Mouse (Mus musculus): Measurements from ENCODE around the gene Gm6408. TPM values are rescaled to one million over a fixed set of nuclear protein-coding genes. Genes with fewer than 3 reads are reported as not detected.

The Gm6408 gene
- polyA plus RNA-seq, 1 experiment from 2014 or later: not detected

Other genes with a start within 250 kb of the Gm6408 start
- gene Wasf3, start 97.0 kb upstream of the Gm6408 start, polyA plus RNA-seq (2016; fragmentation: Nextera tagmentation; extraction: Ambion mirVana): 4.4 and 4.6 TPM in 2 replicates
- not detected in 2 replicates for gene Gm6370, start 9.4 kb downstream of the Gm6408 start, polyA plus RNA-seq (2016; fragmentation: Nextera tagmentation; extraction: Ambion mirVana)
- not detected in 2 replicates for gene 4930449I24Rik, start 20.4 kb downstream of the Gm6408 start, polyA plus RNA-seq (2016; fragmentation: Nextera tagmentation; extraction: Ambion mirVana)
- gene Gm3402, start 32.2 kb downstream of the Gm6408 start, polyA plus RNA-seq (2016; fragmentation: Nextera tagmentation; extraction: Ambion mirVana): not detected in 2 replicates
- gene Gm3404, start 43.8 kb downstream of the Gm6408 start, polyA plus RNA-seq (2016; fragmentation: Nextera tagmentation; extraction: Ambion mirVana): not detected in 2 replicates
- gene Gm3409, start 55.7 kb downstream of the Gm6408 start, polyA plus RNA-seq (2016; fragmentation: Nextera tagmentation; extraction: Ambion mirVana): not detected in 2 replicates
- not detected in 2 replicates for gene Gm3415, start 74.2 kb downstream of the Gm6408 start, polyA plus RNA-seq (2016; fragmentation: Nextera tagmentation; extraction: Ambion mirVana)
- gene Gpr12, start 103.3 kb downstream of the Gm6408 start, polyA plus RNA-seq (2016; fragmentation: Nextera tagmentation; extraction: Ambion mirVana): 0.18 and 0.28 TPM in 2 replicates